Mouse (Mus musculus): ENCODE results near the gene Scamp5. TPM values are rescaled to one million over a fixed set of nuclear protein-coding genes. Genes with fewer than 3 reads are reported as not detected.
A peak's percentile ranks its signal among the peaks of the same experiment; 100 is the strongest.

Scamp5 gene
- 6.5 and 8.4 TPM in 2 replicates for polyA plus RNA-seq (2015; fragmentation: Nextera tagmentation; extraction: Ambion mirVana)

DNA sequence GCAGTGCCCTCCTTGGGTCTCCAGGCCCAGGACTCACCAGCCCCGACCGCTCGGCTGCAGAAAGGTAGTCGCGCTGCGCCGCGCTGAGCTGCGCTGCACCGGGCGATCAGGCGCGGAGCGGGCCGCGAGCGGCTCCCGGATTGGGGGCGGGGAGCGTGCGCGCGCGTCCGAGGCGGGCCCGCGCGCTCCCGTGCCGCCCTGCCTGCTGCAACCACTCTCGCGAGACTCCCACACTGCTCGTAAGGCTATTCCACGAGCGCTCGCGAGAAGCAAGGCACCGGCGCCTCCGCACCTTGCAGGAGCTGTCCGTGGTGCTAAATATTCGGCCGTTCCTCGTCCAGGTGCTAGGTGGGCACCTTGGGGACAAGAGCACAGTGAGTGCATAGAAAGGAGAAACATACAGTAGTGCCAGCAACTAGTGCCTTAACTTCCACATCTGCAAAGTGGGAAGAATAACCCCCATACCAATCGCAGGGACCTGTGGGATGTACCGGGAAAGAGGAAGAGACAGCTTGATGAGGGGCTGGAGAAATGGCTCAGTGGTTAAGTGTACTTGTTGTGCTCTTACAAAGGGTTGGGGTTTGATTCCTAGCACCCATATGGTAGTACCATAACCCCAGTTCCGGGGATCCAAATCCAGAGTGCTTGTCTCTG, at the start of gene Scamp5:
Gene Scamp5, minus strand, starts transcription at position 165 of the 654 bp plus-strand sequence.
- Histone ChIP-seq H3K36me3 (replicated peaks; ENCODE audit: insufficient read depth, low read length) (no peaks in the 10 kb centered on the region), H3K4me2 (ENCODE audit: low read depth, low read length) (peak within 1 kb of the TSS; percentile 88), H3K9me3 (ENCODE audit: low read length) (no peaks in the 10 kb centered on the region), H3K4me3 (ENCODE audit: low read depth, low read length) (peak within 1 kb of the TSS; percentile 67), H3K27me3 (ENCODE audit: insufficient read depth, low read length) (no peaks in the 10 kb centered on the region; the same call in 1 of the 2 replicates), H3K27ac (ENCODE audit: low read depth) (no peak within 1 kb of the TSS), H3K9ac (replicated peaks) (peak within 1 kb of the TSS; percentile 69), H3K4me1 (ENCODE audit: insufficient read depth) (peaks cover 7% of the 10 kb centered on the region)
- DNase-seq (peak; percentile 90), ATAC-seq (peak; percentile 97)
- TF ChIP-seq CTCF (IDR thresholded peaks at IDR 0.05; ENCODE audit: low read depth) (no peak), EP300 (IDR thresholded peaks at IDR 0.05; ENCODE audit: low read depth) (peak; percentile 29; the same call in 1 of the 2 replicates)
- 1% methylated on average over 48 of the region's 48 CpGs for WGBS (ENCODE audit: insufficient replicate concordance)

DNA sequence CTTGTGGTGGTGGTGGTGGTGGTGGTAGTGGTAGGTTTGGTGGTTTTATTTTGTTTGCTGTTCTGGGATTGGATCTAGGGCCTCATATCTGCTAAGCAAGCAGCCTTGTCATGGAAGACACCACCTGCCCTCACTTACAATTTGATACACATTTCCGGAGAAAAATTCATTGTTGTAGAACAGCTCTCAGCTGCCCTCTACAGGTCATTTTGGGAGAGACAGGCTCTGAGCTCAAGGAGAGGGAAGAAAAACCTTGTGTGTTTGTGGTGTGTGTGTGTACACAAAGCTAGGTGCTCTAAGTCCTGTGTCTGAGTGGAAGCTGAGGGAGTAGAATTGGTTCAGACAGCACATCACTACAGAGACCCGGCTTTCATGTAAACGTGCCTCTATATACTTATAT, 49.3 kb upstream of the Scamp5 start:
- ATAC-seq = no peak
- peak; percentile 81 for DNase-seq
- peak; percentile 91 for TF ChIP-seq CTCF (IDR thresholded peaks at IDR 0.05; ENCODE audit: low read depth)
- TF ChIP-seq EP300 (IDR thresholded peaks at IDR 0.05; ENCODE audit: low read depth) = no peak
- H3K36me3 ChIP-seq (replicated peaks; ENCODE audit: insufficient read depth, low read length) = no peaks in the 10 kb centered on the region
- H3K4me3 ChIP-seq (ENCODE audit: low read depth, low read length) = no peak overlapping the region
- H3K4me1 ChIP-seq (ENCODE audit: insufficient read depth) = peaks cover 8% of the 10 kb centered on the region
- H3K4me2 ChIP-seq (ENCODE audit: low read depth, low read length) = no peak overlapping the region
- H3K9me3 ChIP-seq (ENCODE audit: low read length) = no peaks in the 10 kb centered on the region
- no peak overlapping the region for H3K27ac ChIP-seq (ENCODE audit: low read depth)
- H3K27me3 ChIP-seq (ENCODE audit: insufficient read depth, low read length) = no peaks in the 10 kb centered on the region
- 9% methylated on average over 3 of the region's 3 CpGs for WGBS (ENCODE audit: insufficient replicate concordance)
- no peak overlapping the region for H3K9ac ChIP-seq (replicated peaks)

DNA sequence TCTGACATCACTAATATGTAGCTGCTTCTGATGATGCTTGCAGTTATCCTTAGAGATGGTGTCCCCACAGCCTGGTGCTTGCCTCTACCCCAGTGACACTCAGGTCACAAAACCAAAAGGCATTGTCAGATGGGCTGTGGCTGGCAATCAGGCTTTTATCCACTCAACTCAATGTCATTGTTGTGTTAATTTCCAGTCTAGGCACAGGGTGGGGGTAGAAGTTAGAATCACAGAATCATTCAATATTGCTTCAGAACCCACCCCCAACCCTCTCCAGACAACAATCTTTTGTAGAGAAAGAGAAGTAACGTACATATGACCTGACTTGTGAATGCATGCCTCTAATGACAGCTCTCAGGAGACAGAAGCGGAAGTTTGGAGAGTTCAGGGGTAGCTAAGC, 42.7 kb upstream of the Scamp5 start:
- Histone ChIP-seq H3K4me3 (ENCODE audit: low read depth, low read length) (no peak overlapping the region), H3K9me3 (ENCODE audit: low read length) (no peaks in the 10 kb centered on the region), H3K27me3 (ENCODE audit: insufficient read depth, low read length) (peaks cover 4% of the 10 kb centered on the region), H3K9ac (replicated peaks) (no peak overlapping the region), H3K4me1 (ENCODE audit: insufficient read depth) (peaks cover 7% of the 10 kb centered on the region), H3K4me2 (ENCODE audit: low read depth, low read length) (no peak overlapping the region), H3K27ac (ENCODE audit: low read depth) (no peak overlapping the region), H3K36me3 (replicated peaks; ENCODE audit: insufficient read depth, low read length) (no peaks in the 10 kb centered on the region)
- no peak for DNase-seq
- WGBS (ENCODE audit: insufficient replicate concordance) = 58% methylated on average over 2 of the region's 2 CpGs
- ATAC-seq = no peak
- TF ChIP-seq CTCF (IDR thresholded peaks at IDR 0.05; ENCODE audit: low read depth) (no peak), EP300 (IDR thresholded peaks at IDR 0.05; ENCODE audit: low read depth) (no peak)

DNA sequence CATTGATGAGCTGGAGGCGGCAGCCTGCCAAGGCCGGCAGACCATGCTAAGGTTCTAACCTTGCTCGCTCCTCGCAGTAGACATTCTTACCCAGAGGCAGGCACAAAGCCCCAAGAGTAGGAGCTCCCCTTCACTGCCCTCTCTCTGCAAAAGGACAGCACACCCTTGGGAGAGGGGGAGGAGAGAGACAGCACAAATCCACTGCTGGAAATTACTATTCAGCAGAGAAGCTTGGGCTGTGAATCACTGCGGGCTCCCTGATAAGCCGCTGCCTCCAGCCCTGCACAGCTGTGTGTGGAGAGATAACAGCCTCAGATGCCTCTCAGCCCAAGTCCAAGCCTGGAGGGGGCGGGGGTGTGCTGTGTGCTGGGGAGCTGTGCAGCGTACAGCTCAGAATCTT, 37.8 kb upstream of the Scamp5 start:
- peak overlapping the region; percentile 17; the same call in 1 of the 2 replicates for H3K4me3 ChIP-seq (ENCODE audit: low read depth, low read length)
- H3K27ac ChIP-seq (ENCODE audit: low read depth) = no peak overlapping the region
- H3K9me3 ChIP-seq (ENCODE audit: low read length) = no peaks in the 10 kb centered on the region
- H3K27me3 ChIP-seq (ENCODE audit: insufficient read depth, low read length) = peaks cover 52% of the 10 kb centered on the region
- peak; percentile 97 for ATAC-seq
- TF ChIP-seq EP300 (IDR thresholded peaks at IDR 0.05; ENCODE audit: low read depth) (peak; percentile 96), CTCF (IDR thresholded peaks at IDR 0.05; ENCODE audit: low read depth) (peak; percentile 30; the same call in 1 of the 2 replicates)
- no peaks in the 10 kb centered on the region for H3K36me3 ChIP-seq (replicated peaks; ENCODE audit: insufficient read depth, low read length)
- peak; percentile 82 for DNase-seq
- 2% methylated on average over 8 of the region's 8 CpGs for WGBS (ENCODE audit: insufficient replicate concordance)
- H3K4me2 ChIP-seq (ENCODE audit: low read depth, low read length) = peak overlapping the region; percentile 52
- peaks cover 29% of the 10 kb centered on the region for H3K4me1 ChIP-seq (ENCODE audit: insufficient read depth)
- no peak overlapping the region for H3K9ac ChIP-seq (replicated peaks)

DNA sequence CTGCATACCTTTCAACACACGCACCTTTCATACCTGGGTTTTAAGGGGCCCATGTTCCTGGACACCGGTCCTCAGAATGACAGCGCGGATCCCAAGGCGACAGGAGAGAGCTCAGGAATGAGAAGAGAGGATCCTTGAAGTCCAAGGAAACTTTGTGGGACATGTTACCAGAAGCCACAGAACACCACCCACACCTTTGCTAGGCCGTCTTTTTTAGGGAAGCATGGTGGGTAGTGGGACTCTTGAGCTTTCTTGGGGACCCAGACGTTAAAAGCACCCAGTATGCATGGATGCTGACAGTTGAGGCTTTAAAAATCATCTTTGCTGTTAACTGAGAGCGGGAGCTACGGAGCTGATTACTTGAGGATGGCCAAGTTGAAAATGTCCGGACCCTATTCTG, 37.0 kb upstream of the Scamp5 start:
- H3K4me3 ChIP-seq (ENCODE audit: low read depth, low read length) = no peak overlapping the region; the same call in 1 of the 2 replicates
- TF ChIP-seq EP300 (IDR thresholded peaks at IDR 0.05; ENCODE audit: low read depth) (no peak), CTCF (IDR thresholded peaks at IDR 0.05; ENCODE audit: low read depth) (no peak)
- no peaks in the 10 kb centered on the region for H3K36me3 ChIP-seq (replicated peaks; ENCODE audit: insufficient read depth, low read length)
- ATAC-seq = no peak
- no peak overlapping the region for H3K9ac ChIP-seq (replicated peaks)
- 47% methylated on average over 10 of the region's 10 CpGs for WGBS (ENCODE audit: insufficient replicate concordance)
- H3K9me3 ChIP-seq (ENCODE audit: low read length) = no peaks in the 10 kb centered on the region
- peaks cover 60% of the 10 kb centered on the region for H3K27me3 ChIP-seq (ENCODE audit: insufficient read depth, low read length)
- DNase-seq = no peak
- H3K4me2 ChIP-seq (ENCODE audit: low read depth, low read length) = 0 out of 2 replicates have a peak overlapping the region, but pooled peaks have one; percentile 76
- H3K4me1 ChIP-seq (ENCODE audit: insufficient read depth) = peaks cover 29% of the 10 kb centered on the region
- H3K27ac ChIP-seq (ENCODE audit: low read depth) = no peak overlapping the region

DNA sequence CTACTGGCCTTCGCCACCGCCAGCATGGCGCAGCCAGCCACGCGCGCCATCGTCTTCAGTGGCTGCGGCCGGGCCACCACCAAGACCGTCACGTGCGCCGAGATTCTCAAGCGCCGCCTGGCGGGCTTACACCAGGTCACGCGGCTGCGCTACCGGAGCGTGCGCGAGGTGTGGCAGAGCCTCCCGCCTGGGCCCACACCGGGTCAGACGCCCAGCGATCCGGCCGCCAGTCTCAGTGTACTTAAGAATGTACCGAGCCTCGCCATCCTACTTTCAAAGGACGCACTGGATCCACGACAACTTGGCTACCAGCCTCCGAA, 36.5 kb upstream of the Scamp5 start:
- Histone ChIP-seq H3K4me2 (ENCODE audit: low read depth, low read length) (peak overlapping the region; percentile 76), H3K36me3 (replicated peaks; ENCODE audit: insufficient read depth, low read length) (no peaks in the 10 kb centered on the region), H3K9ac (replicated peaks) (no peak overlapping the region), H3K27me3 (ENCODE audit: insufficient read depth, low read length) (peaks cover 60% of the 10 kb centered on the region), H3K27ac (ENCODE audit: low read depth) (no peak overlapping the region), H3K4me3 (ENCODE audit: low read depth, low read length) (peak overlapping the region; percentile 46), H3K4me1 (ENCODE audit: insufficient read depth) (peaks cover 29% of the 10 kb centered on the region), H3K9me3 (ENCODE audit: low read length) (no peaks in the 10 kb centered on the region)
- TF ChIP-seq CTCF (IDR thresholded peaks at IDR 0.05; ENCODE audit: low read depth) (peak; percentile 66), EP300 (IDR thresholded peaks at IDR 0.05; ENCODE audit: low read depth) (no peak)
- 2% methylated on average over 33 of the region's 34 CpGs for WGBS (ENCODE audit: insufficient replicate concordance)
- DNase-seq (peak; percentile 73), ATAC-seq (peak; percentile 38; the same call in 1 of the 2 replicates)
